Mouse (Mus musculus) megakaryocyte, embryonic 14.5 days (primary cell): Measurements from ENCODE around the gene Smarca2. TPM values are rescaled to one million over a fixed set of nuclear protein-coding genes. Genes with fewer than 3 reads are reported as not detected.

Experiments
- H3K27me3 ChIP-seq: replicated peaks from 2 replicates; pipeline ENCODE3; 2012; ENCODE audit warnings: inconsistent platforms
- H3K36me3 ChIP-seq: replicated peaks from 2 replicates; pipeline ENCODE3; 2012; ENCODE audit warnings: low read length, inconsistent platforms, mixed read lengths
- H3K4me1 ChIP-seq: 2 replicates; pipeline ENCODE4 v1.6.1; 2012; ENCODE audit warnings: inconsistent platforms
- H3K4me3 ChIP-seq: replicated peaks from 2 replicates; pipeline ENCODE3; 2012; ENCODE audit warnings: moderate library complexity, mild to moderate bottlenecking, inconsistent platforms
- H3K9me3 ChIP-seq: 2 replicates; pipeline ENCODE4 v1.6.1; 2012; ENCODE audit warnings: inconsistent platforms
- FLI1 ChIP-seq: IDR thresholded peaks from 2 replicates; pipeline ENCODE4 v1.6.1; 2012; ENCODE audit warnings: low read length, inconsistent platforms, mixed read lengths
- GATA1 ChIP-seq: IDR thresholded peaks from 3 replicates; pipeline ENCODE4 v1.6.1; 2012; ENCODE audit warnings: mixed read lengths, low read length, inconsistent platforms, borderline replicate concordance
- polyA plus RNA-seq: library from polyadenylated mRNA; stranded (reverse); fragments of >175 nt; gene quantifications from 2 replicates; pipeline ENCODE4 v1.2.3, GENCODE M21; 2012; ENCODE audit warnings: low replicate concordance; ENCODE audit not compliant: insufficient read depth

Smarca2 gene
- polyA plus RNA-seq, 1 experiment: 16.0 TPM

GRCm38 (mm10) chr19:26745567-26745966 lies 140.7 kb downstream of the Smarca2 start:
- Histone ChIP-seq H3K4me1 (peaks cover 22% of the 10 kb centered on the region), H3K4me3 (no peak overlapping the region), H3K9me3 (no peaks in the 10 kb centered on the region), H3K36me3 (peaks cover 26% of the 10 kb centered on the region), H3K27me3 (no peaks in the 10 kb centered on the region)
- TF ChIP-seq FLI1 (no peak), GATA1 (no peak)

GRCm38 (mm10) chr19:26746290-26746689 lies 141.4 kb downstream of the Smarca2 start:
- no peak overlapping the region for H3K4me3 ChIP-seq
- no peaks in the 10 kb centered on the region for H3K9me3 ChIP-seq
- no peaks in the 10 kb centered on the region for H3K27me3 ChIP-seq
- peaks cover 26% of the 10 kb centered on the region for H3K36me3 ChIP-seq
- H3K4me1 ChIP-seq: peaks cover 22% of the 10 kb centered on the region
- TF ChIP-seq FLI1: no peak
- no peak for TF ChIP-seq GATA1

DNA sequence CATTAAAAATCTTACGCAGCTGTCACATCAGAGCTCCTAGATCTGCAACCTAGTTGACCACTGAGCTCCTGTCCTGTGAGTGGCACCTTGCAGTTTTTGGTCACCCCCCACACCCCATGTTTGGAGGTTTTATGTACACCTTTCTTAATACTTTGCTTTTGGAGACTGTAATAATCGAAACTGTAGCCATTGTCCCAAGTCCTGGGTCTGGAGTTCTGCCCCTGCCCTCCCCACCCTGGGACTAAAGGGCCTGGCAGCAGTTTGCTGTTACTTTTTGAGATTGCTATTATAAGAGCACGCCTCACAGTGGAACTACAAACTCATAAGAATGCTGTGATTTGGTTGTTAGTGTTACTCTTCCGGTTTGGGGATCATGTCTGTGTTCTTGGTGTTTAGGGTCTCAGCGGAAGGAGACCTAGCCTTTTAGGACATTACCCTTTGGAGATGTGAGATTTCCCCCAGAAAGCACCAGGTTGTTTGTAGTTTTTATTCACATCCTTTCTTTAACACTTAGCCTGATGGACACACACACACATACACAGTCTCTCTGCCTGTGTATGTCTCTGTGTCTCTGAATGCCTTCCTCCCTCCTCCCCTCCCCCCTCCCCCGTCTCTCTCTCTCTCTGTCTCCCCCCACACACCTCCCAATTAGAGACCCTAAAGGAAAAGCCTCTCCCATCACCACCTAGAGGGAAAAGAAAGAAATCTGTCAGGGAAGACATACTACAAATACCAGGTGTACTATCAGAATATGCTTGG lies 142.0 kb downstream of the Smarca2 start:
- Histone ChIP-seq H3K4me1 (peaks cover 22% of the 10 kb centered on the region), H3K4me3 (peak overlapping the region; percentile 94)
- TF ChIP-seq GATA1: no peak
- TF ChIP-seq FLI1: no peak

DNA sequence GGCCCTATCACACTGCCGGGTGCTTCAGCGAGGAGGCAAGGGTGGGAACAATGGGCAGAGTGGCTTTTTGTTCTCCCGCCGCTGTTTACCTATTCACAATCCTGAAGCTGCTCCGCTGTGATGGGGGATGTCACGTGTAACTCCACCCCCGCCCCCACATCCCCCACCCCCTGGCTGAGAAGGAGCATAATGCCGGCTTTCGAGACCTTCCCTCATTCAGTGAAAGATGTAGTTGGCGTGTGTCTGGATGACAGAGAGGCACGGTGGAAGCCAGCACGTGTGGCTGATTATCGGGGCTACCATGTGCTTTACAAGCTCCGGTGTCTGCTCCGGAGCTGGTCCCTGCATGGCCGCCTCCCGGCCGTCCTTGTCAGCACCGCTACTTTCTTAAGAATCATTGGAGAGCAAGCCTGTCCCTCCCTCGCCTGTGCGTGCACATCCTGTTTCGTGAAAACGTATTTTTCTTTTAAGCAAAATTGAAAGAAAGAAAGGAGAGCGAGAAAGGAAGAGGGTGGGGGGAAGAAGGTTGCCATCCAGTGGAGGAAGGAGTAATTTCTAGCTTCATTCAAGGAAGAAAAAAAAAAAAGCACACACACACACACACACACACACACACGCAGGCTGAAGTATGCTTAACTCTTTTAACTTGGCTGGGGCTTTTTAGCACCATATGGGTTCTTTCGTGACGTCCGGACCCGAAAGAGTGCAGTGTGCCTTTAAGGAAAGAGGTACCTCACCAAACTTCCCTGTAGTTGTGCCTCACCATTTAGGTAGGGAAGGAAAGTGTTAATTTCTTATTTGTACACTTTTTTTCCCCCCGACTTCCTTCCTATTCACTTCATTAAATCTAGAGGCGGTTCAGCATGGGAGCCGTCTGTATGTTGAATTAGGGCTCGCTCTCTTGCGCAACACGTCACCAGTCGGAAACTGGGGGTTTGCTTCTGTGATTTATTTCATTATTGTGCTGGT lies 143.0 kb downstream of the Smarca2 start:
- Histone ChIP-seq H3K27me3 (no peaks in the 10 kb centered on the region), H3K9me3 (no peaks in the 10 kb centered on the region), H3K4me1 (peaks cover 26% of the 10 kb centered on the region), H3K4me3 (peak overlapping the region; percentile 94), H3K36me3 (peaks cover 27% of the 10 kb centered on the region)
- TF ChIP-seq GATA1 (no peak), FLI1 (no peak)

More for the DNA sequence above, 142.0 kb downstream of the Smarca2 start:
- Histone ChIP-seq H3K27me3 (no peaks in the 10 kb centered on the region), H3K9me3 (no peaks in the 10 kb centered on the region), H3K36me3 (peaks cover 28% of the 10 kb centered on the region)

DNA sequence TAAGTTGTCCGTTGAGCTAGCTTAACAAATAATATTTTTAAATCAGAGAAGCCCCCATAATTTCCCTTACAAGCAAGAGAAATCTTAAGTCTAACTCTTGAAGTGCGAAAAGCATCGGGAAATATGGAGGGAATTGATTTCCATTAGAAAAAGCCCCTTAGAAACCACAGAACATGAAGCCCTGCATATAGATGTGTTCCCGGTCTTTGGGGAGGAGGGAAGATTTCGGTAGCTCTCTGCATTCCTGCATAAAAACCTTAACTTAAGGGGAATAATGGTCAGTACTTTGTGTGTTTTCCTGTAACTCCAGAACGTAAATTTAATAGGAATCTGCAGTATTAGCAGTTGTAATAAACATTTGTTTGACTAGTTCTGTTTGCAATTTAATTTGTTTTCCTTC lies 143.8 kb downstream of the Smarca2 start:
- H3K4me3 ChIP-seq: peak overlapping the region; percentile 73
- H3K36me3 ChIP-seq: peaks cover 25% of the 10 kb centered on the region

GRCm38 (mm10) chr19:26749427-26750137 lies 144.7 kb downstream of the Smarca2 start:
- peaks cover 22% of the 10 kb centered on the region for H3K36me3 ChIP-seq
- H3K4me3 ChIP-seq: no peak overlapping the region
- H3K4me1 ChIP-seq: peaks cover 27% of the 10 kb centered on the region
- TF ChIP-seq GATA1: no peak
- no peak for TF ChIP-seq FLI1
- H3K9me3 ChIP-seq: no peaks in the 10 kb centered on the region
- H3K27me3 ChIP-seq: no peaks in the 10 kb centered on the region

More for the DNA sequence above, 143.8 kb downstream of the Smarca2 start:
- no peaks in the 10 kb centered on the region for H3K27me3 ChIP-seq
- TF ChIP-seq FLI1 (no peak), GATA1 (no peak)
- H3K4me1 ChIP-seq: peaks cover 28% of the 10 kb centered on the region
- no peaks in the 10 kb centered on the region for H3K9me3 ChIP-seq

DNA sequence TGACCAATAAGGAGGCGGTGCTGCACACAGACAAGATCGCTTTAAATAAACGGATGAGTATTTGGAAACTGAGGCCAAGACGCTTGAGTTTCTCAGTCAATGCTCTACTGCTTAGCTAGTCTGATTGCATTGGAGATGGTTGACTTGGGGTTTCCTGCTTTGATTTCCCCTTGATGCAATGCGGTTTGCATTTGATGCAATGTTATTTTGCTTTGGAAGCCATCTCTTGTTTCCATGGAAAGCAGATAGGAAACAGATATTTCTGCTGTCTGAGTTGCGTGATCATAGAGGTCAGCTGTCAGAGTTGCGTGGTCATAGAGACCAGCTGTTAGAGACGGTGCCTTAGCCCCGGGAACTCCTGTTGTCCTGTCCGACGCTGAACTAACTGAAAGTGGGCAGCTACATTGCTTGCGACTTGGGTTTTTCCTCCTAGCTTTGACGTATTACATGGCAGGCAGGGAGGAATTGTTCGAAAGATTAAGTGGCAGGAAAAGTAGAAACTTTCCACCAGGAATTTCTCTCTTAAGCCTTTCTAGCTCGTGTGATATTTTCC lies 147.8 kb downstream of the Smarca2 start:
- H3K4me1 ChIP-seq: peaks cover 12% of the 10 kb centered on the region
- peaks cover 36% of the 10 kb centered on the region for H3K36me3 ChIP-seq
- no peak overlapping the region for H3K4me3 ChIP-seq
- TF ChIP-seq FLI1: no peak
- TF ChIP-seq GATA1: no peak
- H3K9me3 ChIP-seq: no peaks in the 10 kb centered on the region
- H3K27me3 ChIP-seq: no peaks in the 10 kb centered on the region

DNA sequence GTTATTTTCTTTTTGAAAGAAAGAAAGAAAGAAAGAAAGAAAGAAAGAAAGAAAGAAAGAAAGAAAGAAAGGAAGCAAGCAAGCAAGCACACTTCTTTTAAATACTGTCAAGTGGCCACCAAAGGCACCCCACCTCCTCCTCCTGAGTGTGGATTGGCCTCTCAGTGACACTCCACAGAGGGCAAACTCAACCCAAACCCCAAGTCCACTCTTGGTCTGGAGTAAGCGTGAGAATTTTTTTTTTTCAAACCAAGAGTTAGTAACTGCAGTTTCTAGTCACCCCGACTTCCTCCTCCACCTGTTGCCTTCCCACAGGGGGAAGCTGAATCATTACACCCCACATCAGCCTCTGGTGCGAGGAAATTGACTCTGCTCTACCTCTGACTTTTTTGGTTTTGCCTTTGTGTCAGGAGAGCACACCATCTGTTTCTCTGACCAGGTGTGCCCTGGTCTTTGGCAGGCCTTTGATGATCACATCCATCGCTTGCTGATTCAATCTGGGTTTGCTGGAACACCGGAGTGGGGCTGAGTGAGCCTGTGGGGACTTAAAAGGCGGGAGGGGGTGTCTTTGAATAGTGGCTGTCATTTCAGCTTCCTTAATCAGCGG lies 148.5 kb downstream of the Smarca2 start:
- no peak for TF ChIP-seq FLI1
- no peak for TF ChIP-seq GATA1
- Histone ChIP-seq H3K9me3 (no peaks in the 10 kb centered on the region), H3K27me3 (no peaks in the 10 kb centered on the region), H3K4me3 (no peak overlapping the region), H3K36me3 (peaks cover 39% of the 10 kb centered on the region), H3K4me1 (peaks cover 13% of the 10 kb centered on the region)
